Mouse (Mus musculus) B cell, adult (primary cell): ENCODE results near the gene Rpl10. TPM values are rescaled to one million over a fixed set of nuclear protein-coding genes. Genes with fewer than 3 reads are reported as not detected.

Experiments used
- total RNA-seq: library from RNA; stranded (reverse); gene quantifications from 4 replicates; pipeline ENCODE4 v1.2.4, GENCODE M21; 2023; ENCODE audit not compliant: inconsistent age

Gene Rpl10
- 578 to 737 TPM (median 614 TPM) in 4 replicates for total RNA-seq

DNA sequence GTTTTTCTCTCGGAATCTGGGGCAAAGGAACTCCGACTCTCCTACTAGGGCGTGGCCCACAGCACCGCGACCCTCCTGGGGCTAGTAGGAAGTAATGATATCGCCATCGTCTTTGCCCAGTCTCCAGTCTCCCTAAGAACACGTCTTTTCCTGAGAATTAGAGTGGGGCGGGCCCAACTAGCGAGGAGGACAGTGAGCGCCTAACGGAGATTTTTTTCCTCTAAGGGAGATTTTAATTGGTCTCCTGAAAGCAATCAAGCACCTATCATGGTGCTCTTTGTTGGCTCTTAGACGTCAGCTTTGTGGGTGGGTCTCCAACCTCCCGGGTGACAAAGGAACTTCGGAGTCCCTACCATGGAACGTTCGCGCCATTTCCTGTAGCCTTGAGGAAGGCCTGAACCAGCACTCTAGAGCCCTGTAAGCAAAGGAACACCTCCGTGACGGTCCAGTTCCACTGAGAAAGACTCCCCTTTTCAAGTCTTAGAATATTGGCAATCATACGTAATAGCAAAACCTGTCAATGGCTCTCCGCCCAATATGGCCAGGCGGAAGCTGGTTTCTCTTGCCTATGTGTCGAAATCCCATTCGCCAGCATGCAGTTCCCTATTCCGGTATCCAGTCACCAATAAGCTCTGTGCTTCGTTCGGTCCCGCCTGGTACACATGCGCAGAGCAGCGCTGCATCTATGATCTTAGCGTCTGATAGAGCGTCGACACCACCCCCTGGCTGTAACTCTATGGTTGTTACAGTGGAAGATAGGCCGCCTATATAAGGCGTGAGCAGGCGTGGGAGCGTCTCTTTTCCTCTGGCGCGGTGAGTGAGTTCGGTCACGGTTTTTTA lies at the start of gene Rpl10:
TSS of gene Rpl10 (plus strand) at position 751 of the 840 bp plus-strand sequence.

DNA sequence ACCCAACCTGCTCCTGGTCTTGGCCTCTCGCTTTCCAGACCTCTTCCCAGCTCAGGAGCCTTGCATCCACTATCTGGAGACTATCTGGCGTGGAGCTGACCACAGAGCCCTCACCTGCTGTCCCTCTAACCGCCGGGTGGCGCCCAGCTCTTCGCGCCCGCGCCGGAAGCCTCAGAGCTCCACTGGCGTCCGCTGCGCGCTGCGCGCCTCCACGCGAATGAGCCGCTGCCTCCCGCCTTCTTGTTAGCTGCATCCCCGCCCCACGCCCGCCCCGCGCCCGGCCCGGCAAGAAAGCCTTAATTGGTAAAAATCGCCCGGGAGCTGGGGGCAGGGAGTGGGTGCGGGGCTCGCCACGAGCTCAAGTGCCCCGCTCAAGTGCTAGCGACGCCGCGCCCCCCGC lies 21.0 kb upstream of the Rpl10 start, which contains the start of gene Flna:
TSS of gene Flna (minus strand) at position 206 of the 400 bp plus-strand sequence.

DNA sequence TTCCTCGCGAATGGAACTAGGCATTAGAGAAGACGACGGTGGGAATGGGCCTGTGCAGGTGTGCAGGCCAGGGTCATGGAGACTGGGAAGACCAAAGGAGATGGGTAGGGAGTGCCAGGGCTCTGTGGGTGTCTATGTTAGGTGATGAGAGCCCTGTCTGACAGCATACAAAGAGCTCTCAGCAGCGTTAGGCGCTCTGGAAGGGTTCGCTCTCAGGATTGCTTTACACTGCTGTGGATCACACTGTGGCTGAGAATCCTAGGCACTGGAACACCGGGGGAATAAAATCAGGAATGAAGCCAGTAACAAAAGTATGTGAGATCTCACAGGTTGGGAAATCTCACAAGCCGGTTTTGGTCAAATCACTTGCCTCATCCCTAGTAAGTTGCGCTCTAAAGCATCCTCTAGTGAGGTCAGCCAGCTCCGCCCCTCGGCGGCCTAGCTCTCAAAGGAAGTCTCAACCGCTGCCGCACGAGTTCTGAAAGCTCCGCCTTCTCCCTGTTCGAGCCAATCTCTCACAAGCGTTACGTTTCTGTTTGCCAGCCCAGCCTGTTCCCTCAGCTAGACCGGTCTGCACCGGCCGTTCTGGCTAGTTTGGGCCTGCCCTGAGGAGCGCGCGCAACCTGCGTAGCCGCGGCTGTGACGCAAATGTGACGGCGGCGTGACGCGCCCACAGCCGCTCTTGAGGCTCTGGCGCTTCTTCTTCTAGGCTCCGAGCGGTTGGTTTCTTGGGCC lies 16.3 kb upstream of the Rpl10 start, which contains the start of gene Emd:
TSS of gene Emd (plus strand) at position 535 of the 735 bp plus-strand sequence.

DNA sequence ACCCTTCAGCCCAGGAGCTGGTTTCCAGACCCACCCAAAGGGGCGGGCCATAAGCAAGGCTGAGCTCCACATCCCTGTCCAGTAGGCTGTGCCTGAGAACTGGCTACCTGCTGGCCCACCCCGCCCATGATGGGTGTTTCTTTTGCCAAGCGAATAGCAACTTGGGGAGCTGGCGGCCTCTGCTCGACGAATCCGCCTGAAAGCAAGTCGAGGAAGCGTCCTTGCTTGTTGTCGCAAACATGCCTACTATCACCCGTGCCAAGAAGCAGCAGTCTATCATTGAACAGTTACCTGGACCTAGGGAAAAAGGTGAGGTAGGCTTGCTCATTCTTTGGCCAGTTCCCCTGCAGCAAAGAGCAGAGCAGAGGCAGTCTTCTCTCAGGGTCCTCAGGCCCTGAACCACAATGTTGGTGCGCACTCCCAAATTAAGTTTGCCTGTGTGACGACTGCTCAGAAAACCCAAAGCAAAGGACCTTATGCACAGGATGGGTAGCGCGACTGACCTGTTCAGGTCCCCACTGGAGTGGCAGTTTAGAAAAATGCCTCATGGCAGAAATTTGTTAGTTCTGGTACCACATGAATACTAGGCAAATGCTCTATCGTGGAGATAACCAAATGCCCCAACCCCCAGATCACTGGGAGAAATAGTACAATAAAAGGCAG lies 11.3 kb downstream of the Rpl10 start, which contains the start of the genes Taz and Dnase1l1:
TSS of gene Taz (plus strand) at position 181 of the 663 bp plus-strand sequence.
TSS of gene Dnase1l1 (minus strand) at position 606 of the 663 bp plus-strand sequence.

DNA sequence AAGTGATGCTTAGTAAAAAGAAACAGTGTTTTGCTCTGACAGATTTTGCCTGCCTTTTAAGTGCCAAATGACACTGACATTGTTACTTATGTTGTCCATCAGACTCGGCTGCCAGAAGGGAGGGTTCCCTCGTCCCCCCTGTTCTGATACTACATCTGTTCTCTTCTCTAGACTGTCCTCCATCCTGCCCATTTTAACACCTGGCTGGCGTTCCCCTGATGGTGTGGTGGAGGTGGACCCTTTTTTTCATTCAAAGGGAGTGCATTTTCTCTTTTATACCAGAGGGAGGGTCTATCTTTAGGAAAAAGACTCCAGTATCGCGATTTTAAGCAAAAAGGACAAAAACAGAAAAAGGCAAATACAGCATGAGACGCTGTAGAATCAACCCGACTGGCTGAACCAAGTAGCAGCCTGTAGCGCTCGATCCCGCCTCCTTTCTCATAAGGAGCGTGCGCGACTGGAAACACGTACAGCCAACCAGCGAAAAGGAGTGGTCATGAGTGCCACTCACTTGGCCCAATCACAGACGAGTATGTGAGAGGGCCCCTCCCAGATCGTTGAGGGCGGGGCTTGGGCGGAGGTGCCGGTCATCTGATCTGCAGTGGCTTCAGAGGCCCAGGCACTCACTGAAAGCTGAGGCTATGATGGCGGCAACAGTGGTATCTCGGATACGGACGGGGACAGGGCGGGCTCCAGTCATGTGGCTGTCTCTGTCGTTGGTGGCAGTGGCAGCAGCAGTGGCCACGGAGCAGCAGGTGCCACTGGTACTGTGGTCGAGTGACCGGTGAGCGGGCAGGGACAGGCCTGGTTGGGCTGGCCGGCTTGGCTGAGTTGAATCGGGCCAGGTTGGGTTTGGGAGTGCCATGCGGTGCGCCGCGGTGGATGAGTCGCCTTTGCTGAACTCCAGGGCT lies 26.2 kb downstream of the Rpl10 start, which contains the start of gene Atp6ap1:
TSS of gene Atp6ap1 (plus strand) at position 560 of the 911 bp plus-strand sequence.

DNA sequence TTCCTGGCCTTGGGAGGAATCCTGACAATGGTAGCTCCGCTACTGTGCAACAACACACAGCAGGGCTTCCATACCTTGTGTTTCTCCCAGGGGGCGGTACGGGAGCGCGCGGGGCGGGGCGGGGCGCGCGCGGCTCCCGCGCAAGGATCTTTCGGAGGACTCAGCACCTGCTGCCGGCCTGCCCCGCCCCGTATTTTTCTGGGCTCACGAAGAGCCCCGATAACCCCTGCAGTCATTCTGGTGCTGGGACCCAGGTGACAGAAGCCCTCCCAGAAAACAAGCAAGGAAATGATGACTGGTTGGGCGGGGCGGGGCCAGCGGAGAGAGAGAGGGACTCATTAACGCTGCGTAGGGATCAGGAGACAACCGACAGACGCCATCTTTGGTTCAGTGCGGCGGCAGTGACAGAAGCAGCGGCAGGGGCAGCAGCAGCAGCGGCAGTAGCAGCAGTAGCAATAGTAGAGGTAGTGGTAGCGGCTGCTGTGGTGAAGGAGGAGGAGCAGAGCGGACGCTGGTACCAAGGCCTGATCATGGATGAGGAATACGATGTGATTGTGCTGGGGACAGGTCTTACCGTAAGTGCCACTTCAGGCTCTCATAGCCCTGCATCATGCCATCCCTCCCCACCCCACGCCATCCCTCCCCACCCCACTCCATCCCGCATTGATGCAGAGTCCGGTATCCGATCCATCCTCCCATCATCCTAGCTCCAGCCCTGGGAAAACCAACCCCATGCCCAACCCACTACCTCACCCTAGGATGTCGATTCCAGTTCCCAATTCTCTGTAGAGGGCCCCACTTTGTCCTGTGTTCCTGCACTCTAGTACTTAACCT lies 34.5 kb downstream of the Rpl10 start, which contains the start of gene Gdi1:
TSS of gene Gdi1 (plus strand) at position 132 of the 834 bp plus-strand sequence.

DNA sequence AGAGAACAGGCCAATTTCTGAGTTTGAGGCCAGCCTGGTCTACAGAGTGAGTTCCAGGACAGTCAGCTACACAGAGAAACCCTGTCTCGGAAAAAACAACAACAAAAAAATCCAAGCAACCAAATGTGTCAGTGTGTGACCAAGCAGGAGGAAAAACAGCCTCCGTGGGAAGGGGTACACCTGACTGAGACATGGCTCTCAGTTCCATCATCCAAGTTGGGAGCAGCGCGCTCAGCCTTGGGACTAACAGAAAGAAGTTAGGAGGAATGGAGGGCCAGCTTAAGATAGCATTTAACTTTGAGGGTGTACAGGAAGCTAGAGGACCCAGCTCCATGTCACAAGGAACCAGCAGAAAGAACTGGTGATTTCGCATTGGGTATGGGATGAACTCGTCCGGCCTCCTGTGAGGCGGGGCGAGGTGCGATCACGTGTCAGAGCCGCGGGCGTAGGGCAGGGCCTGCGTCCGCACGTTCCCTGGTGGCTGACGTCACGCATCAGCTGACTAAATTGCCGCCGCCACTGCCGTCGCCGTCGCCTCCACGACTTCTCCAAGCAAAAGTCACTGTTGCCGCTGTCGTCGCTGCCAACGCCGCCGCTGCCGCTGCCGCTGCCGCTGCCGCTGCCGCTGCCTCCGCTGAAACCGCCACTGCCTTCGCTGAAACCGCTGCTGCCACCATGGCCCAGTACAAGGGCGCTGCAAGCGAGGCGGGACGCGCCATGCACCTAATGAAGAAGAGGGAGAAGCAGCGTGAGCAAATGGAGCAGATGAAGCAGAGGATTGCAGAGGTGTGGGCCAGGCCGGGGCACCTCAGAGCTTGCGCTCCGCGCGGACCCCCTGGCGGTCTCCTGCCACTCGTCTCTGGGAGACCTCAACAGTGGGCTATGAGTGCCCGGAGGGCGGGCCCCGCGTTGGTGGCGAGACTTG lies 42.2 kb downstream of the Rpl10 start, which contains the start of gene Fam50a:
TSS of gene Fam50a (plus strand) at position 494 of the 925 bp plus-strand sequence.

Other genes with a start within 250 kb of the Rpl10 start
- 157 to 185 TPM (median 168 TPM) in 4 replicates for gene Irak1, start 246.9 kb upstream of the Rpl10 start, total RNA-seq
- gene Opn1mw, start 143.3 kb upstream of the Rpl10 start, total RNA-seq: not detected in 4 replicates
- 41.7 to 52.4 TPM (median 47.8 TPM) in 4 replicates for gene Mecp2, start 135.4 kb upstream of the Rpl10 start, total RNA-seq
- not detected in 4 replicates for gene Tex28, start 103.0 kb upstream of the Rpl10 start, total RNA-seq
- 0.42 to 0.67 TPM (median 0.57 TPM) in 4 replicates for gene Tktl1, start 93.6 kb upstream of the Rpl10 start, total RNA-seq
- 454 to 490 TPM (median 483 TPM) in 4 replicates for gene Flna, start 21.0 kb upstream of the Rpl10 start, total RNA-seq
- 89.2 to 95.0 TPM (median 89.9 TPM) in 4 replicates for gene Emd, start 16.1 kb upstream of the Rpl10 start, total RNA-seq
- 93.5 to 123 TPM (median 106 TPM) in 4 replicates for gene Taz, start 11.1 kb downstream of the Rpl10 start, total RNA-seq
- gene Dnase1l1, start 11.5 kb downstream of the Rpl10 start, total RNA-seq: 13.0 to 20.3 TPM (median 15.0 TPM) in 4 replicates
- 166 to 176 TPM (median 174 TPM) in 4 replicates for gene Atp6ap1, start 26.3 kb downstream of the Rpl10 start, total RNA-seq
- 307 to 387 TPM (median 365 TPM) in 4 replicates for gene Gdi1, start 34.2 kb downstream of the Rpl10 start, total RNA-seq
- gene Fam50a, start 42.2 kb downstream of the Rpl10 start, total RNA-seq: 101 to 115 TPM (median 104 TPM) in 4 replicates
- gene Plxna3, start 58.3 kb downstream of the Rpl10 start, total RNA-seq: 13.3 to 19.2 TPM (median 16.1 TPM) in 4 replicates
- gene Lage3, start 82.8 kb downstream of the Rpl10 start, total RNA-seq: 23.7 to 32.8 TPM (median 26.6 TPM) in 4 replicates
- gene Ubl4a, start 102.4 kb downstream of the Rpl10 start, total RNA-seq: 21.4 to 36.5 TPM (median 28.5 TPM) in 4 replicates
- gene Slc10a3, start 102.5 kb downstream of the Rpl10 start, total RNA-seq: 13.5 to 19.3 TPM (median 16.5 TPM) in 4 replicates
- gene Fam3a, start 122.5 kb downstream of the Rpl10 start, total RNA-seq: 14.8 to 20.2 TPM (median 16.8 TPM) in 4 replicates
- gene Ikbkg, start 122.5 kb downstream of the Rpl10 start, total RNA-seq: 56.8 to 57.7 TPM (median 57.5 TPM) in 4 replicates
- gene G6pdx, start 158.4 kb downstream of the Rpl10 start, total RNA-seq: 31.4 to 37.9 TPM (median 35.4 TPM) in 4 replicates
- gene Gm6880, start 210.6 kb downstream of the Rpl10 start, total RNA-seq: not detected in 4 replicates